Mouse (Mus musculus) hindbrain, embryonic 12.5 days (tissue): ENCODE data around the gene Cnpy2. TPM values are rescaled to one million over a fixed set of nuclear protein-coding genes. Genes with fewer than 3 reads are reported as not detected.

Experiments
- ATAC-seq: fragments of 200-750 bp; cut with Nextera tagmentation; 2 replicates; pipeline ENCODE4 v1.8.0; 2017; ENCODE audit warnings: moderate TSS enrichment; ENCODE audit not compliant: low FRiP score
- H3K27ac ChIP-seq: fragments of 300-500 bp; sonication (generic); 2 replicates; pipeline ENCODE4 v1.5.1; 2016; ENCODE audit warnings: mild to moderate bottlenecking
- H3K27me3 ChIP-seq: fragments of 300-500 bp; sonication (generic); 2 replicates; pipeline ENCODE4 v1.6.1; 2016; ENCODE audit warnings: mild to moderate bottlenecking
- H3K36me3 ChIP-seq: fragments of 300-500 bp; sonication (generic); 2 replicates; pipeline ENCODE4 v1.6.1; 2016; ENCODE audit warnings: mild to moderate bottlenecking
- H3K4me1 ChIP-seq: fragments of 300-500 bp; sonication (generic); 2 replicates; pipeline ENCODE4 v1.6.1; 2016
- H3K4me2 ChIP-seq: fragments of 300-500 bp; sonication (generic); replicated peaks from 2 replicates; pipeline ENCODE4 v1.6.1; 2016; ENCODE audit warnings: mild to moderate bottlenecking
- H3K4me3 ChIP-seq: fragments of 300-500 bp; sonication (generic); 2 replicates; pipeline ENCODE4 v1.5.1; 2016; ENCODE audit warnings: mild to moderate bottlenecking
- H3K9ac ChIP-seq: fragments of 300-500 bp; sonication (generic); 2 replicates; pipeline ENCODE4 v1.6.1; 2016; ENCODE audit warnings: mild to moderate bottlenecking, moderate library complexity
- H3K9me3 ChIP-seq: fragments of 300-500 bp; sonication (generic); replicated peaks from 2 replicates; pipeline ENCODE4 v1.6.1; 2016; ENCODE audit warnings: mild to moderate bottlenecking
- WGBS: fragments of 180-500 bp; shearing (Covaris S2); methylation state at CpG from one replicate; pipeline ENCODE4 v1.1.7; 2016; 5-methylcytosine and 5-hydroxymethylcytosine counted together
- polyA plus RNA-seq: library from polyadenylated mRNA; unstranded; fragments of >200 nt; fragmentation: Nextera tagmentation; extraction: Ambion mirVana; gene quantifications from 2 replicates; pipeline ENCODE4 v1.2.1, GENCODE M21; 2016

Cnpy2 gene
- polyA plus RNA-seq, 1 experiment from 2014 or later, result 244 TPM

GRCm38 (mm10) chr10:128344568-128345275 is 22.5 kb downstream of the Cnpy2 start:
- Histone ChIP-seq H3K4me1 (peaks cover 7% of the 10 kb centered on the region; the same call in 1 of the 2 replicates), H3K36me3 (peaks cover 6% of the 10 kb centered on the region; the same call in 1 of the 2 replicates), H3K27me3 (no peaks in the 10 kb centered on the region), H3K4me3 (no peak overlapping the region), H3K27ac (no peak overlapping the region), H3K9ac (no peak overlapping the region), H3K9me3 (no peaks in the 10 kb centered on the region), H3K4me2 (no peak overlapping the region)
- 72% methylated on average over 7 of the region's 7 CpGs for WGBS
- ATAC-seq, result no peak

GRCm38 (mm10) chr10:128347541-128347940 is 25.3 kb downstream of the Cnpy2 start:
- no peak overlapping the region for H3K4me3 ChIP-seq
- no peak overlapping the region for H3K4me2 ChIP-seq
- ATAC-seq, result no peak
- no peak overlapping the region for H3K27ac ChIP-seq
- no peak overlapping the region for H3K9ac ChIP-seq
- H3K9me3 ChIP-seq, result no peaks in the 10 kb centered on the region
- peaks cover 32% of the 10 kb centered on the region for H3K36me3 ChIP-seq
- WGBS, result 94% methylated on average over 8 of the region's 8 CpGs
- H3K27me3 ChIP-seq, result no peaks in the 10 kb centered on the region
- H3K4me1 ChIP-seq, result peaks cover 7% of the 10 kb centered on the region; the same call in 1 of the 2 replicates

- Histone ChIP-seq H3K4me1 (no peaks in the 10 kb centered on the region), H3K27me3 (no peaks in the 10 kb centered on the region), H3K4me3 (no peak overlapping the region), H3K27ac (no peak overlapping the region), H3K9ac (no peak overlapping the region), H3K9me3 (no peaks in the 10 kb centered on the region), H3K4me2 (no peak overlapping the region), H3K36me3 (peaks cover 77% of the 10 kb centered on the region)
- 49% methylated on average over 2 of the region's 2 CpGs for WGBS
- no peak for ATAC-seq
Observed at GRCm38 (mm10) chr10:128358796-128359195, 36.5 kb downstream of the Cnpy2 start.

GRCm38 (mm10) chr10:128359226-128359625 is 37.0 kb downstream of the Cnpy2 start:
- Histone ChIP-seq H3K9me3 (no peaks in the 10 kb centered on the region), H3K4me3 (no peak overlapping the region), H3K27me3 (no peaks in the 10 kb centered on the region), H3K27ac (no peak overlapping the region), H3K36me3 (peaks cover 73% of the 10 kb centered on the region), H3K4me1 (no peaks in the 10 kb centered on the region), H3K4me2 (no peak overlapping the region), H3K9ac (no peak overlapping the region)
- no peak for ATAC-seq
- 91% methylated on average over 6 of the region's 6 CpGs for WGBS

- Histone ChIP-seq H3K27ac (no peak overlapping the region), H3K4me1 (no peaks in the 10 kb centered on the region), H3K9ac (no peak overlapping the region), H3K36me3 (peaks cover 69% of the 10 kb centered on the region), H3K27me3 (no peaks in the 10 kb centered on the region), H3K9me3 (no peaks in the 10 kb centered on the region), H3K4me2 (no peak overlapping the region), H3K4me3 (no peak overlapping the region)
- 93% methylated on average over 6 of the region's 6 CpGs for WGBS
- ATAC-seq, result no peak
Observed at GRCm38 (mm10) chr10:128361836-128362235, 39.6 kb downstream of the Cnpy2 start.

- H3K4me2 ChIP-seq, result no peak overlapping the region
- H3K9ac ChIP-seq, result no peak overlapping the region
- no peaks in the 10 kb centered on the region for H3K9me3 ChIP-seq
- no peak overlapping the region for H3K4me3 ChIP-seq
- H3K27me3 ChIP-seq, result no peaks in the 10 kb centered on the region
- 53% methylated on average over 3 of the region's 3 CpGs for WGBS
- H3K36me3 ChIP-seq, result peaks cover 69% of the 10 kb centered on the region
- no peak for ATAC-seq
- no peak overlapping the region for H3K27ac ChIP-seq
- H3K4me1 ChIP-seq, result peaks cover 3% of the 10 kb centered on the region
Observed at GRCm38 (mm10) chr10:128362568-128362967, 40.3 kb downstream of the Cnpy2 start.

- H3K4me2 ChIP-seq, result peak overlapping the region; percentile 77
- H3K9ac ChIP-seq, result peak overlapping the region; percentile 77
- no peaks in the 10 kb centered on the region for H3K27me3 ChIP-seq
- WGBS, result 13% methylated on average over 19 of the region's 19 CpGs
- peaks cover 18% of the 10 kb centered on the region for H3K36me3 ChIP-seq
- no peaks in the 10 kb centered on the region for H3K9me3 ChIP-seq
- H3K4me3 ChIP-seq, result peak overlapping the region; percentile 71
- ATAC-seq, result no peak
- peak overlapping the region; percentile 96 for H3K27ac ChIP-seq
- H3K4me1 ChIP-seq, result peaks cover 14% of the 10 kb centered on the region
Observed at GRCm38 (mm10) chr10:128367899-128368401, 45.7 kb downstream of the Cnpy2 start.

- H3K4me3 ChIP-seq, result peak within 1 kb of the TSS; percentile 71
- peak; percentile 96 for ATAC-seq
Observed at GRCm38 (mm10) chr10:128368402-128369217, 46.4 kb downstream of the Cnpy2 start, which contains the start of gene Coq10a. Gene Coq10a, minus strand, starts transcription at chr10:128368997.

GRCm38 (mm10) chr10:128369218-128369543 is 46.9 kb downstream of the Cnpy2 start:
- Histone ChIP-seq H3K36me3 (peaks cover 9% of the 10 kb centered on the region), H3K27ac (peak overlapping the region; percentile 96), H3K4me3 (peak overlapping the region; percentile 71), H3K9ac (peak overlapping the region; percentile 77), H3K9me3 (no peaks in the 10 kb centered on the region), H3K4me1 (peaks cover 14% of the 10 kb centered on the region), H3K27me3 (no peaks in the 10 kb centered on the region), H3K4me2 (peak overlapping the region; percentile 77)
- no peak for ATAC-seq
- 8% methylated on average over 9 of the region's 9 CpGs for WGBS

More at GRCm38 (mm10) chr10:128368402-128369217, 46.4 kb downstream of the Cnpy2 start, which contains the start of gene Coq10a:
- H3K9me3 ChIP-seq, result no peaks in the 10 kb centered on the region
- H3K27ac ChIP-seq, result peak within 1 kb of the TSS; percentile 96
- H3K27me3 ChIP-seq, result no peaks in the 10 kb centered on the region
- H3K4me1 ChIP-seq, result peaks cover 14% of the 10 kb centered on the region
- H3K4me2 ChIP-seq, result peak within 1 kb of the TSS; percentile 77
- peaks cover 11% of the 10 kb centered on the region for H3K36me3 ChIP-seq
- H3K9ac ChIP-seq, result peak within 1 kb of the TSS; percentile 77
- WGBS, result under 1% methylated on average over 62 of the region's 87 CpGs

GRCm38 (mm10) chr10:128369599-128369998 is 47.3 kb downstream of the Cnpy2 start:
- H3K9me3 ChIP-seq, result no peaks in the 10 kb centered on the region
- peak overlapping the region; percentile 71; the same call in 1 of the 2 replicates for H3K4me3 ChIP-seq
- ATAC-seq, result no peak
- H3K36me3 ChIP-seq, result peaks cover 9% of the 10 kb centered on the region
- H3K27me3 ChIP-seq, result no peaks in the 10 kb centered on the region
- H3K27ac ChIP-seq, result peak overlapping the region; percentile 96
- peak overlapping the region; percentile 77 for H3K4me2 ChIP-seq
- WGBS, result 83% methylated on average over 6 of the region's 6 CpGs
- H3K9ac ChIP-seq, result peak overlapping the region; percentile 77; the same call in 1 of the 2 replicates
- peaks cover 14% of the 10 kb centered on the region for H3K4me1 ChIP-seq

GRCm38 (mm10) chr10:128370021-128370420 is 47.8 kb downstream of the Cnpy2 start:
- Histone ChIP-seq H3K36me3 (peaks cover 7% of the 10 kb centered on the region), H3K4me3 (no peak overlapping the region), H3K27me3 (no peaks in the 10 kb centered on the region), H3K27ac (peak overlapping the region; percentile 96; the same call in 1 of the 2 replicates), H3K9ac (no peak overlapping the region), H3K4me2 (no peak overlapping the region), H3K9me3 (no peaks in the 10 kb centered on the region), H3K4me1 (peaks cover 14% of the 10 kb centered on the region)
- WGBS, result 67% methylated on average over 5 of the region's 6 CpGs
- ATAC-seq, result no peak

GRCm38 (mm10) chr10:128370601-128371000 is 48.3 kb downstream of the Cnpy2 start:
- Histone ChIP-seq H3K36me3 (peaks cover 1% of the 10 kb centered on the region; the same call in 1 of the 2 replicates), H3K4me3 (no peak overlapping the region), H3K27ac (no peak overlapping the region), H3K9me3 (no peaks in the 10 kb centered on the region), H3K4me2 (no peak overlapping the region), H3K27me3 (no peaks in the 10 kb centered on the region), H3K9ac (0 out of 2 replicates have a peak overlapping the region, but pooled peaks have one; percentile 9), H3K4me1 (peaks cover 14% of the 10 kb centered on the region)
- no peak for ATAC-seq
- WGBS, result 55% methylated on average over 4 of the region's 4 CpGs
